Mouse (Mus musculus): ENCODE measurements around the gene Sqstm1.
"Not testable (repeated sequence)": the region's sequence is repeated elsewhere in the genome, so short reads cannot be mapped to it uniquely, and the experiment has no call there.

DNA sequence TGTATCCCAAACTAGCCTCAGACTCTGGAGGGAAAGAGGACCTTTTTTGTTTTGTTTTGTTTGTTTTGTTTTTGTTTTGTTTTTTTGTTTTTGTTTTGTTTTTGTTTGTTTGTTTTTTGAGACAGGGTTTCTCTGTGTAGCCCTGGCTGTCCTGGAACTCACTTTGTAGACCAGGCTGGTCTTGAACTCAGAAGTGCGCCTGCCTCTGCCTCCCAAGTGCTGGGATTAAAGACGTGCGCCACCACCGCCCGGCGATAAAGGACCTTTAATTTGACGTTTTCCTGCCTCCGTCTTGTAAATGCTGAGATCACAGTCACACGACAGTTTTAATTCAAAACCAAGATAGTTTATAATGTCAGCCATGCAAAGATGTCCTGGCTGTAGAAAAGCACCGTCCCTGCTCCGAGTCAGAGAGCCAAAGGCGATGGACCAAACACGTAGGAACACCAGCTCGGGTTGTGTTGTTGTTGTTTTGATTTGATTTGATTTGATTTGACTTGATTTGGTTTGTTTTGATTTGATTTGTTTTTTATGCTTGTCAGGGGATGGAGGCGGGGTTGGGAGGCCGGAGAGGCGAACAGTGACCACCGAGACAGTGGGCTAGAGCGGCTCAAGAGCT lies 36.4 kb downstream of the Sqstm1 start, which contains the start of gene Mrnip:
- not testable (repeated sequence) for TF ChIP-seq CTCF (IDR thresholded peaks at IDR 0.05; ENCODE audit: borderline replicate concordance, insufficient read depth, low read length); POLR2A (IDR thresholded peaks at IDR 0.05; ENCODE audit: low read depth, low read length)
